Mouse (Mus musculus) forebrain, postnatal 0 days (tissue): ENCODE data around the gene E030025P04Rik. TPM values are rescaled to one million over a fixed set of nuclear protein-coding genes. Genes with fewer than 3 reads are reported as not detected.

Experiments
- ATAC-seq: fragments of 200-750 bp; cut with Nextera tagmentation; 2 replicates; pipeline ENCODE4 v1.8.0; 2017; ENCODE audit warnings: mild to moderate bottlenecking, moderate library complexity
- DNase-seq: peaks from one replicate; pipeline ENCODE4 v3.0.0-alpha.2; 2015
- H3K27ac ChIP-seq: fragments of 300-500 bp; sonication (generic); 2 replicates; pipeline ENCODE4 v1.5.1; 2014; ENCODE audit warnings: low read depth, mild to moderate bottlenecking, antibody characterized with exemption, low read length, moderate library complexity, mixed read lengths
- H3K27me3 ChIP-seq: fragments of 300-500 bp; sonication (generic); 2 replicates; pipeline ENCODE4 v1.6.1; 2014; ENCODE audit warnings: mild to moderate bottlenecking, low read length, mixed read lengths; ENCODE audit not compliant: insufficient read depth
- H3K36me3 ChIP-seq: fragments of 300-500 bp; sonication (generic); 2 replicates; pipeline ENCODE4 v1.6.1; 2014; ENCODE audit warnings: mild to moderate bottlenecking, moderate library complexity; ENCODE audit not compliant: insufficient read depth
- H3K4me1 ChIP-seq: fragments of 300-500 bp; sonication (generic); 2 replicates; pipeline ENCODE4 v1.6.1; 2014; ENCODE audit warnings: antibody characterized with exemption; ENCODE audit not compliant: insufficient read depth
- H3K4me2 ChIP-seq: fragments of 300-500 bp; sonication (generic); 2 replicates; pipeline ENCODE4 v1.6.1; 2014; ENCODE audit warnings: low read depth, mild to moderate bottlenecking, moderate library complexity
- H3K4me3 ChIP-seq: fragments of 300-500 bp; sonication (generic); 2 replicates; pipeline ENCODE4 v1.5.1; 2014; ENCODE audit warnings: low read depth, low read length, mixed read lengths
- H3K9ac ChIP-seq: fragments of 300-500 bp; sonication (generic); 2 replicates; pipeline ENCODE4 v1.6.1; 2014; ENCODE audit warnings: mild to moderate bottlenecking
- H3K9me3 ChIP-seq: fragments of 300-500 bp; sonication (generic); 2 replicates; pipeline ENCODE4 v1.6.1; 2016; ENCODE audit warnings: low read length
- CTCF ChIP-seq: sonication (generic); IDR thresholded peaks from 2 replicates; pipeline ENCODE4 v1.5.1; 2016; ENCODE audit warnings: antibody characterized with exemption, control low read depth, low read depth
- WGBS: fragments of 180-500 bp; shearing (Covaris S2); extraction: QIAGEN DNeasy Blood & Tissue Kit; methylation state at CpG from one replicate; pipeline ENCODE4 v1.1.7; 2014; 5-methylcytosine and 5-hydroxymethylcytosine counted together
- polyA plus RNA-seq: library from polyadenylated mRNA; unstranded; fragments of >200 nt; fragmentation: Nextera tagmentation; extraction: Ambion mirVana; gene quantifications from 2 replicates; pipeline ENCODE4 v1.2.1, GENCODE M21; 2015
- total RNA-seq: library from RNA; depleted of rRNA; stranded (reverse); fragments of >200 nt; gene quantifications from 2 replicates; pipeline ENCODE4 v1.2.3, GENCODE M21; 2014; rRNA removed

E030025P04Rik gene
- total and polyA plus RNA-seq, 2 experiments from 2014 or later, result not detected

DNA sequence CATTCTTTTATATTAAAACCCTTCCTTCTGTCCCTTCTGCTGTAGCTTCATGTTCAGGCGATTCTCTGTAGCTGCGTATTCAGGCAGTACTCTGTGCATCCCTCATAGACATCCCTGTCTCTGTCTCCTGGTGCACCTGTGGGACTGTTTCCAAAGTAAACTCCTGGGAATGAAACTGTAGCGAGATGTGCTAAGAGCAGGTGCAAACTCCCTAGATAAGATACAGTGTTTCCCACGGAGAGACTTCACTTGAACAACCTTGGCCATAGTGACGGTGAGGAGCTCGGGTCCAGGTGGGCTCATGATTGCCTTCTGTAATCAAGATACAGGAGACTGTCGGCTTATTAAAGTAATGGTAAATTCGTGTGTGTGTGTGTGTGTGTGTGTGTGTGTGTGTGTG, 41.5 kb downstream of the E030025P04Rik start:
- no peak overlapping the region for H3K9ac ChIP-seq
- 0 out of 2 replicates have a peak, but pooled peaks cover 3% of the 10 kb centered on the region for H3K4me1 ChIP-seq
- H3K4me3 ChIP-seq, result no peak overlapping the region
- H3K9me3 ChIP-seq, result no peaks in the 10 kb centered on the region
- H3K27me3 ChIP-seq, result no peaks in the 10 kb centered on the region
- no peak for DNase-seq
- TF ChIP-seq CTCF, result no peak
- ATAC-seq, result no peak
- no peak overlapping the region for H3K4me2 ChIP-seq
- H3K36me3 ChIP-seq, result no peaks in the 10 kb centered on the region
- H3K27ac ChIP-seq, result no peak overlapping the region
- WGBS, result 95% methylated on average over 8 of the region's 8 CpGs

GRCm38 (mm10) chr11:109100266-109100665, 43.9 kb downstream of the E030025P04Rik start:
- H3K4me2 ChIP-seq, result no peak overlapping the region
- no peaks in the 10 kb centered on the region for H3K9me3 ChIP-seq
- no peaks in the 10 kb centered on the region for H3K36me3 ChIP-seq
- WGBS, result 78% methylated on average over 6 of the region's 6 CpGs
- H3K27me3 ChIP-seq, result no peaks in the 10 kb centered on the region
- ATAC-seq (no peak), DNase-seq (no peak)
- H3K9ac ChIP-seq, result no peak overlapping the region
- H3K4me3 ChIP-seq, result no peak overlapping the region
- H3K27ac ChIP-seq, result no peak overlapping the region
- TF ChIP-seq CTCF, result no peak
- no peaks in the 10 kb centered on the region for H3K4me1 ChIP-seq

DNA sequence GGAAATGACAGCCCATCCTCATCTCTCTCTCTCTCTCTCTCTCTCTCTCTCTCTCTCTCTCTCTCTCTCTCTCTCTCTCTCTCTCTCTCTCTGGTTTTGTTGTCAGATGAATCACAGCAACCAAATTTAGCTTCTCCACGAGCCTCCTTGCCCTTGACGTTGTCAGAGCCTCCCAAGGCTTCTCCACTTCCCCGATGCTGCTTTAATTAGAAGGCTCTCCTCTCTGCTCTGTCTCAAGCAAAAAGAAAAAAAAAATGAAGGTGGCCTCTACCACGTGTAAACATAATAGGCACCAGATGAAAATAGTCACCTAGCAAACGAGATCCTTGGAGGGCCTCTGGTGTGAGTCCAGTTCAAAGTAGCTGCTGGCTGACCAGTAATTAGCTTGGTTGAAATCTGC, 52.3 kb downstream of the E030025P04Rik start:
- ATAC-seq, result no peak
- no peaks in the 10 kb centered on the region for H3K9me3 ChIP-seq
- 9% methylated on average over 5 of the region's 5 CpGs for WGBS
- no peak overlapping the region for H3K4me3 ChIP-seq
- H3K36me3 ChIP-seq, result no peaks in the 10 kb centered on the region
- H3K27me3 ChIP-seq, result no peaks in the 10 kb centered on the region
- no peak overlapping the region for H3K4me2 ChIP-seq
- TF ChIP-seq CTCF, result no peak
- H3K9ac ChIP-seq, result no peak overlapping the region
- H3K4me1 ChIP-seq, result no peaks in the 10 kb centered on the region
- no peak for DNase-seq
- no peak overlapping the region for H3K27ac ChIP-seq

Other genes with a start within 250 kb of the E030025P04Rik start
- 28.7 and 35.6 TPM in 2 replicates for gene Axin2, start 224.0 kb downstream of the E030025P04Rik start, total RNA-seq
- gene Axin2, start 224.0 kb downstream of the E030025P04Rik start, polyA plus RNA-seq, result 4.5 and 5.0 TPM in 2 replicates
- 25.6 and 31.8 TPM in 2 replicates for gene Rgs9, start 153.8 kb upstream of the E030025P04Rik start, total RNA-seq
- 12.2 and 15.3 TPM in 2 replicates for gene Rgs9, start 153.8 kb upstream of the E030025P04Rik start, polyA plus RNA-seq
- gene Gna13, start 218.5 kb upstream of the E030025P04Rik start, total RNA-seq, result 41.8 and 52.2 TPM in 2 replicates
- 25.9 and 30.4 TPM in 2 replicates for gene Gna13, start 218.5 kb upstream of the E030025P04Rik start, polyA plus RNA-seq